Mouse (Mus musculus): ENCODE results near the gene C1ql4. TPM values are rescaled to one million over a fixed set of nuclear protein-coding genes. Genes with fewer than 3 reads are reported as not detected.

C1ql4 gene
- not detected for total RNA-seq (2021)
- long read RNA-seq, experiment 1, result 0 reads
- long read RNA-seq, experiment 2, result 0 reads

DNA sequence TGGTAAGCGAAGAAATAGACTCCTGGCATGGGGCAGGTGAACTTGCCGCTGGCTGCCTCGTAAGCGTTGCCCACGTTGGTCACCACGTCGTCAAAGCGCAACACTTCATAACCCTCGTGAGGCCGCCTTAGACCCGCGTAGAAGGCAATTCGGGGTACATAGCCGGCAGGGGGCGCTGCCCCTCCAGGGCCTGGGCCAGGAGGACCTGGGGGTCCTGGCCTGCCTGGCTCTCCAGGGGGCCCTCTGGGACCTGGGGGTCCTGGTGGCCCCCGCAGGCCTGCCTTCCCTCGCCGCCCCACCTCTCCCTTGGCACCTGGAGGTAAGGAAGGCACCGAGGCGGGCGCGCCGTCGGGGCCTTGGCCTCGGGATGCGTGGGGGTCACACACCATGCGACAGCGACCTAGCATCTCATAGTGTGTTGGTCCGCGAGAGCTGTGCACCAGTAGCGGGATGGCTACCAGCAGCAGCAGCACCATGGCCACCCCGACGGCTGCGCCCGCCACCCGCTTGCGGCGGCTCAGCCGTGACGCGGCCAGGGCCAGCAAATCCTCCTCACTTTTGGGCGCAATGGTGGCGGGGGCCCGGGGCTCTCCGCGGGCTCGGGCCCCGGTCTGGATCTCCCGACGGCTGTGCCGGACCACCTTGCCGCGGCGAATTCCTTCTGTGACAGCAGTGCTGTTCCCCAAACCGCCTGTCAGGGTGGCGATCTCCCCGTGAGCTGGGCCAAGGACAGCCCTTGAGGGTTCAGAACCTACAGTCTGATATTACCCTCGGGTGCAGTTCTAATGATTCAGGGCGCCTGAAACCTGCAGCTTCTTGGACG is at the start of gene C1ql4:
Gene C1ql4, minus strand, starts transcription at position 565 of the 823 bp plus-strand sequence.
- DNase-seq (ENCODE audit: low spot score in 2 of 2), result peak in 1 of 2 experiments; percentile 43

DNA sequence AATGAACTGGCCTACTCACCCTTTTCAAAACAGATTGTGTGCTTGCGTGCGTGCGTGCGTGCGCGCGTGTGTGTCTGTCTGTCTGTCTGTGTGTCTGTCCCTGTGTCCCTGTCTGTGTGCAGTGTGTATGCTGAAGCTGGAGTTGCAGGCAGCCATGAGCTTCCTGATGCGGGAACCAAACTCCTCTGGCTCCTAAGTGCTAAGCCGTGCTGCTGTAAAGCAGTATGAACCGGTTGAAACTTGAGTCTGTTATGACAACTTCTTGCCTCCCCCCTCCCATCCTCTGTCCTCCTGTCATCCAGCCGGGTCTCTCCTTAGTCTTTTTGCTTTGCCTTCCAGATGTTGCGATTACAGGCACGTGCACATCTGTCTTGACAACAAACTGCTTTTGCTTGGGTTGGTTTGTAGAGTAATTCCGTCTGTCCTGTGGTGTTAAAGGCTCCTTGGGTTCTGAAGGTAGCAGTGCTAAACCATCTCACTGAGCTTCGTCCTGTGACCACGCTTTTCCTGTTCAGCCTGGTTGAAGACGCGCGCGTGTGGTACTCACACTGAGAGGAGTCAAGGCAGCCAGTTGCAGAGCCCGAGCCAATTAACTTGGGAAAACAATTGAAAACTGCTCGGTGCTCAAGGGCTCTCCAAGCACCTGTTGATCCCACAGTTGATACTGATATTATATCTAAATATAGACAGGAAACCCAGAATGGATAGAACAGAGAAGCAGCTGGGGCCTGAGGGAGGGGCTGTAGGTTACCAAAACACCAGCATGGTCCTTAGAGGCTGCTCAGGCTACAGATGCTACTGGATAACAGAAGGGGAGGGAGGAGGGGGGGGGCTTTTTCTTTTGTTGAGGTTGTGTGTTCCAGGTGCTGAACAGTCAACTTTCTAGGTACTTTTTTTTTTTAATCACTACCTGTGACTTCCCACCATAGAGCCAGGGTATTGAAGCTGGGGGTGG is 42.6 kb upstream of the C1ql4 start:
- no peak for DNase-seq (ENCODE audit: low spot score in 2 of 2)

DNA sequence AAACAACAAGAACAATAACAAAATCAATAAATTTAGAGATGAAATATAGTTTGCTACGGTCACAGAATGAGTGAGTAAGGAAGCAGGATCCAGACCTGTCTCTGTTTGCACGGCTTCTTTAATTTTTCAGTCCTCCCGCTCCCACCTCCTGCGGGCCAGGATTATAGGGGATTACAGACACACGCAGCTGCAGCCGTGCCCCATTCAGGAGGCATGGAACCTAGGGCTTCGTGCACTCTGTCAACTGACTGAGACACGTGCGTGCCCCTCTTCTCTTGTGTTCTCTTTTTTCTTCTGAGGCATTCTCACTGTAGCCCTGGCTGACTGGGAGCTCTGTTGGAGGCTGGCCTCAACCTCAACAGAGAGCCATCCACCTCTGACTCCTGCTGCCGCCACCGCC is 41.8 kb upstream of the C1ql4 start:
- no peak for DNase-seq (ENCODE audit: low spot score in 2 of 2)

DNA sequence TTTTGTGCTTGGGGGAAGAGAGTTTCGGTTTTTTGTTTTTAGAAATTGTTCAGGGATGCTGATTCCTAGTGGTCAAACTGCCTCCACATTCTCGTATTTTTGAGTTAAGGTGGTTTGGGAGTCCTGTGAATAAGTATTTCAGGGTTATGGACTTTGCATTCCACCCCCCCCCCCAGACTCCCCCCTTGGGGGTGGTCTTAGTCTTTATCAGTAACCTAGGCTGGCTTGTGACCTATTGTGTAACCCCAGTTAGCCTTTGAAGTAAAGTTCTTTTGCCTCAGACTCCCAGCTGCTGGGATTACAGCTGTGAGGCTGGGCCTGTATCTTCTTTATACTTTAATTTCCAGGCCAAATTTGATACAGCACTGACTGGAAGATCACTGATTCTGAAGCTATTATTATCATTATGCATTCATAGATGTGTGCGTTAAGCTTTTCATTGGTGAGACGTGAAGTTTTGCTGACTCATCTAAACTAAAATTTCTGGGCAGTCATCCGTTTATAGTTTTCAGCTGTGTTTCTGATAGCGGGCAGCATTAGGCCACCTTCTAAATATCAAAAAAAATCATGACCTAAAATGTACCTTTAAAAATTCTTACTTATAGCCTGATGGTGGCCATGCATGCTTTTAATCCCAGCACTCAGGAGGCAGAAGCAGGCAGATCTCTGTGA is 40.4 kb upstream of the C1ql4 start:
- no peak for DNase-seq (ENCODE audit: low spot score in 2 of 2)

DNA sequence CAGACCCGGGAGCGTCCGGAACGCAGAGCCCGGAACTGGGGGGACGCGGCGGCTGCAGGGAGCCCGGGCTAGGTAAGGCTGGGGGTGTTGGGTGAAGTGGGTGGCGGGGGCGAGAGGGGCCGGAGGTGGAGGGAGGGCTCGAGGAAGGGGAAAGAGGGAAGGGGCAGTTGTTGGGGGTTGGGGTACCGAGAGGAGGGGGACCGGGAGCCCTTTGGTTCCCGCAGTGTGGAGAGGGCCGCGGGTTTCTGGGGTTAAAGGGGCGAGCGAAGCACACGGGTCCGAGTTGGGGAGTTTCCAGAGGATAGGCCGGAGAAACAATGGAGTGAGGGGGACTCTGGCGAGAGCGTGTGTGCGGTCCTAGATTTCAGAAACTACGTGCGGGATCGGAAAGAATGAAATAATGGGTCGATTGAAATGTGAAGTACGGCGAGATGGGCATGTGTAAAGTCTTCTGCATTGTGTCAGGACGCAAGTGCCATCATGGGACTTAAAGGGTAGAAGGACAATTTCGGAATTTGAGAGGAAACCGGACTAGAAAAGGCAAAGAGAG is 39.3 kb upstream of the C1ql4 start:
- DNase-seq (ENCODE audit: low spot score in 2 of 2), result no peak

DNA sequence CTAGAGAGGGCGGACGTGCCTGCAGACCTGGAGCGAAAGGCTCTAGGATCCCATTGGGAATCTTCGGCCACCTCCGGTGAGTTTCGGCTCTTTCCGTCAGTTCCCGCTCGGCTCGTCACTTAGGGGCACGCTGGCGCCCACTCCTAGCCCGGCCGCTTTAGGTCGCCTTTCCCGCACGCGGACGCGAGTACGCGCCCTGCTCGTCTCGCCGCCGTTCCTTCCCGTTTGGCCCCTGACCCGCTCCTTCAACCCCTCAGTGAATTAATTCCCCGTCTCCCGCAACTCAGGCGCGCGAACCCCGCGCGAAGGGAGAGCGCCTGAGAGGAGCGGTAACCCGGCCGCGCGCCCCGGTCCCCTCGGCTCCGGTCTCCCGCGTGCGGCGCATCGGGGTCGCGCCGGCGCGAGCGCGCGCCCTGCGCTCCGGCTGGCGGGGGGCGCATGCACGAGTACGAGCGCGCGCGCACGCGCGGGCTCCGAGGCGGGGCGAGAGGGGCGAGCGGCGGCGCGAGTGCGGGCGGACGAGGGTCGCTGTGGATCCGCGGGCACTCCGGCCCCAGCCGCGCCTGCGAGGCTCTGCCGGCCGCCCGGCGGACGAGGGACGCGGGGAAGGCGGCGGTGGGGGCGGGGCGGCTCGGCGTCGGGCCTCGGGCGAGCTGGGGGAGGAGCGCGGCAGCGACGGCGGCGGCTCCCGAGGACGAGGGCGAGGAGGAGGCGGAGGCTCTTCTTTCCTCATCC is 38.6 kb upstream of the C1ql4 start:
- peak; percentile 83 to 87 for DNase-seq (ENCODE audit: low spot score in 2 of 2)

DNA sequence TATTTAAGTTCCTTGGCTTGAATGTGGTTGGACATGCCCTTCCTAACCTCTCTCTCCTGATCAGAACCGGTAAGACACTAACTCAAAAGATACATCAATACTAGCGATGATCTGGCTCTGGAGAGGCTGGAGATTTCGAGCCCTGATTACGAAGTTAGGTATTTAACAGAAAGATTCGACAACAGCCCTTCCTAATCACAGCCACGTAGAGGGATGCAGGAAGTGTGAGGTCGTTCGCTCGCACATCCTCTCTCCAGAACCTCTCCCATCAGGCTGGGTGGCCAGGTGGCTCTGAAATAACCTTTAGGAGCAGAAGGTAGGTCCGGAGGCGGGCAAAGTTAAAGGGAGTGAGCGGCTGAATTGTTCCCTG is 38.1 kb upstream of the C1ql4 start, which contains the start of gene Spats2:
Gene Spats2, plus strand, starts transcription at position 206 of the 370 bp plus-strand sequence.
- DNase-seq (ENCODE audit: low spot score in 2 of 2), result no peak

DNA sequence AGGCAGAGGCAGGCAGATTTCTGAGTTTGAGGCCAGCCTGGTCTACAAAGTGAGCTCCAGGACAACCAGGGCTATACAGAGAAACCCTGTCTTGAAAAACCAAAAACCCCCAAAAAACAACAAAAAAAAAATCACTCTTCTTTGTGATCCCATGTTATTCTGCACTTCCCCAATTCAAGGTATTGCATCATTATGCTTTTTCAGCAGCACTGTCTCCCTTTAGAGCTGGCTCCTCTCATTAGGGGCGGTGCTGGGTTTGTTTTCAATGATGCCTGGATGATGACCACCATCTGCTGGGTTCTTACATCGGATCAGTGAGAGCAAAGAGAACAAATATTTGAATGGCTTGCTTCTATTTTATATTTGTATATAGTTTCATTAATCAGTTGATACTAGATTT is 35.0 kb upstream of the C1ql4 start:
- no peak for DNase-seq (ENCODE audit: low spot score in 2 of 2)

DNA sequence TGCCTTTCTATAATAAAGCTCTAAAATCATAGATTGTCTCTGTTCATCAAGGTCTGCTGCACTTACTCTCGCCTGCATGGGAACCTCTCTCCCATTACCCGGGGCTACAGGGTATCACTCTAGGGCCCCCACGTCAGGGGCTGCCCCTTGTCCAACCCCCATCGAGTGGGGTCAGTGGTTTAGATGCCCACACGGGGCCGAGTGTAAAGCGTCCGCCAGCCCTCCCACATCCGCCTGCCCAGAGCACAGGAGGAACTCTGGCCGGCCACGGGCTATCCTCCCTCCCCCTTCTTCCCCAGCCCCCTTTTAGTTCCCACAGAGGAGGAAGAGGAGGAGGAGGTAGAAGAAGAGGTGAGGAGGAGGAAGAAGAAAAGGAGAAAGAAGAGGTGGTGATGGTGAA is 33.2 kb upstream of the C1ql4 start:
- DNase-seq (ENCODE audit: low spot score in 2 of 2), result no peak

DNA sequence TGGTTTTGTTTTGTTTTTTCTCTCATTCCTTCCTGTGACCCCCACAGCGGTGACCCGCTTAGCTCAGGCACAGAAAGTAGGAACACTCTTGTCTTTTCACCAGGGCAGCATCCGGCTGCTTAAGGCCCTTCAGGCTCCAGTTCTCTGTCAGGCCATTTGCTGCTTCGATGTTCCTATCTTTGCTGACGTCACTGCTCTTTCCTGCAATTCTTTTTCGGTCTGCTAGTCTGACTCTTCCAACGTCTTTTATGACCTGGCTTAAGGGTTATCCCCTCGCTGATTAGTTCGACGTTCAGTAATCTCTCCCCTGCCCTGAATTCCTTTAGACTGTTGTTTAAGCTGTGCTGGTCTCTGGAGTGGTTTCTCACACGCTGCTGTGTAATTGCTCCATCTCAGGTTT is 28.9 kb upstream of the C1ql4 start:
- DNase-seq (ENCODE audit: low spot score in 2 of 2), result no peak

DNA sequence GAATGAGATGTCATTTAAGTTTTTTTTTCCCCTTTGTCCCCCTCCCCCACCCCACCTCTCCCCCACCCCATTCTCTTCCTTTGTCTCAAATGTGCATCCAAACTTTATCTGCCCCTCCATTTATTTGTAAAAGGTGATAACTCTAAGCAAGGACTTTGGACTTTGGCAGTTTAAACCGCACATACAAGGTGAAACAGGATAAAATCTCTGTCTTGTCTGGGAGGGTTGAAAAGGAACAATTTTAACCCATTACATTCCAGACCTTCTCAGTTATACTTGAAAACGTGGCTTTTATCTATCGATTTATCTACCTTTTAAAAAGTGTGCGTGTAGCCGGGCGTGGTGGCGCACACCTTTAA is 27.4 kb upstream of the C1ql4 start:
- DNase-seq (ENCODE audit: low spot score in 2 of 2), result no peak

DNA sequence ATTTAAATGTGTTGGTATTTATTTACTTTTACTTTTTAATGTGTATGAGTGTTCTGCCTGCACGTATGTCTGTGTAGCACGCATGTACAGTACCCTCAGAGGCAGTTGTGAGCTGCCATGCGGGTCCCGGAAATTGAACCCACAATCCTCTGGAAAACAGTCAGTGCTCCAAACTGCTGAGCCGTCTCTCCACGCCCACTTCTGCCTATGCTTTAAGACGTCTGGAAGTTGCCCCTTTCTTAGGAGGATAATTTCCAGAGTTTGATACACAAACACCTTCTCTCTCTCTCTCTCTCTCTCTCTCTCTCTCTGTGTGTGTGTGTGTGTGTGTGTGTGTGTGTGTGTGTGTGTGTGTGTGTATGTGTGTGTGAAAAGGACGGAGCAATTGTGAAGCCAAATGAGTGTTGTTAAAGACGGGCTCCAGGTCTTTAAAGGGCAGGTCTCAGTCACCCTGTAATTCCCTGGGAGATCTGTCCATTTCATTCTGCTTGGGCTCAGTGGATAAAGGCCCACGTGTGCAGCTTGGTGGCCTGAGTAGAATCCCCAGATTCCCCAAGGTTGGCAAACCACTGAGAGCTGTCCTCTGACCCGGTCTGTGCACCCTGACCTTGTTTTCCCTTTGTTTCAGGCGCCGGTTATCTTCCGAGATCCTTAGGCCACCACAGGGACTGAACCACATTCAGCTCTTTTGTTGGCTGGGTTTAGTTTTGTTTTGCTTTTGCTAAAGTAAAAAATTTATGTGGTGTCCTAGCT is 26.9 kb upstream of the C1ql4 start:
- no peak for DNase-seq (ENCODE audit: low spot score in 2 of 2)

DNA sequence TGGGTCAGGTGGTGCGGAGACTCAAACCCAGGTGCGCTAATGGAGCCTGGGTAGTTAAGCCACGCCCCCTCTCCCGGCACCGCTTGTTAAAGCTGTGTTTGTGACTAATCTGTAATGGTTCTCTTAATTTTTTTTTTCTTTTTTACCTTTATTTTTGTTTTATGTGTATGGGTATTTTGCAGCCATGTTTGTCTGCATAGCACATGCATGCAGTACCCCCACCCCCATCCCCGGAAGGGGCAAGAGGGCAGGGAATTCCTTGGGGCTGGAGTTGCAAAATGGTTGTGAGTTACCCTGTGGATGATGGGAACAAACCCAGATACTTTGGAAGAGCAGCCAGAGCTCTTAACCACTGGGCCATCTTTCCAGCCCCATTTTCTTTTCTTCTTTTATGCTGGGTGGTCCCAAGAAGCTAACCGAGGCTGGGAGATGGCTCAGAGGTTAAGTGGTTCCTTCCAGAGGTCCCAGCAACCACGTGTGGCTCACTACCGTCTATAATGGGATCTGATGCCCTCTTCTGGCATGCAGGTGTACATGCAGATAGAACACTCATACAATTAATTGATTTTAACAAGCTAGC is 25.9 kb upstream of the C1ql4 start:
- no peak for DNase-seq (ENCODE audit: low spot score in 2 of 2)

DNA sequence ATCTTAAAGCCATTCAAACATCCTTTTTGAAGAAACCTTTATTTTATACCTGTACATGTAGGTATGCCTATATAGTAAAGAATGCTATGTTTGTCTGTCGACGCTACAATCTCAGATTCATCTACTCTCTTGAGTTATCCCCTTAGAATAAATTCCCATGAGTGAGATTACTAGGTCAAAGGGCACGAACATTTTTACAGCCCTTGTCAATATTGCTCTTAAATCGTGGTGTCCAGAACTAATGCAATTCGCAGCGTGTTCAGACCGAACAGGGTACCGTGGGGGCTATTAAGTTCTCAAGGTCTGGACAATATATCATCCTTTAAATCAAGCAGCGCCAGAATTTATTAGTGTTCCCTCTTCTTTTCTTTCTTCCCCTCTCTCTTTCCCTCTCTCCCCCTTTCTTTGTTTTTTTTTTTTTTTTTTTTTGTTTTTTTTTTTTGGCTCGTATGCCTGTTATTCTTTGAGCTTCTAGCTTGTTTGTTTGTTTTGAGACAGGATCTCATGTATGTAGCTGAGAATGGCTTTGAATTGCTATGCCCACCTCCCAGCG is 25.3 kb upstream of the C1ql4 start:
- no peak for DNase-seq (ENCODE audit: low spot score in 2 of 2)

DNA sequence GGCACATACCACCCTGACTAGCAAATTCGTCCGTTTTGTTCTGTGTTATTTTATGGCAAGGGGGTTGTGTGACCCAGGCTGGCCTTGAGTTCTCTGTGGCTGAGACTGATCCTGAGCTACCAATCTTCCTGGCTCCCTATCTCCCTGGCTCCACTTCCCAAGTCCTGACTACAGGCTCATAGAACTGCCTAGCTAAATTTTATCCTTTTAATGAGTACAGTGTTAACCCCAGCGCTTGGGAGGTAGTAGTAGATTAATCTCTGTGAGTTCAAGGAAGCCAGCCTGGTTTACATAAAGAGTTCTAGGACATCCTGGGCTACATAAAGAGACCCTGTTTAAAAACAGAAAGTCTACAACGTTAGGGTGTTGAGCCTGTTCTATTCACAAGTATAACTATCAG is 24.2 kb upstream of the C1ql4 start:
- DNase-seq (ENCODE audit: low spot score in 2 of 2), result no peak

DNA sequence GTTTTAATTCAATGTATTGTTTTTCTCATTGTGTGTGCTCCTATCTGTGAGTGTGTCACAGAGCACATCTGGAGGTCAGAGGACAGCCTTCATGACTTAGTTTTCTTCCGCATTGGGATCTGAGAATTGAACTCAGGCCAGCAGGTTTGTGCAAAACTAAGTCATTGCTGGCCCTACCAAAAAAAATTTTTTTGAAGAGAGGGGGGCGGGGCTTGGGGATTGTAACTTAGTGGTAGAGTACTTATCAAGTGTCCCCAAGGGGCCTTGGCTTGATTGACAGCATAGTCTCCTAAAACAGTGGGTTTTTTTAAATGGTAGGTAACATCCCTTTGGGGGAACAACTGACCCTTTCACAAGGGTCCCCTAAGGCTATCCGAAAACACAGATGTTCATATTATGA is 23.5 kb upstream of the C1ql4 start:
- no peak for DNase-seq (ENCODE audit: low spot score in 2 of 2)

DNA sequence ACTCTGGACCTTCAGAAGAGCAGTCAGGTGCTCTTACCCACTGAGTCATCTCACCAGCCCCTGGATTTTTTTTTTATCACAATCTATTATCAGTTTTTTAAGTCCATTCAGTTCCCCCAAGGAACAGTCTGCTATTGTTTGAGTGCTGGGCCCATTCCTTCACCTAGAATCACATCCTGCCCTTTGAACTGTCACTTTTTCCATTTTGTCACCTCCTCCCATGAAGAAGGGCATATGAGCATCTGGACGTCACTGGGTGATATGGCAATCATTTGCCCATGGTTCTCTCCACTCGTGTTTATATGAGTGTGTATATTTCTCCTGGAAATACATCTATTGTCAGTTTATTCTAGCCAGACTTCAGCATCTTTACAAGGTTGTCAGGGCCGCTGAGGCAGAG is 20.2 kb upstream of the C1ql4 start:
- no peak for DNase-seq (ENCODE audit: low spot score in 2 of 2)

DNA sequence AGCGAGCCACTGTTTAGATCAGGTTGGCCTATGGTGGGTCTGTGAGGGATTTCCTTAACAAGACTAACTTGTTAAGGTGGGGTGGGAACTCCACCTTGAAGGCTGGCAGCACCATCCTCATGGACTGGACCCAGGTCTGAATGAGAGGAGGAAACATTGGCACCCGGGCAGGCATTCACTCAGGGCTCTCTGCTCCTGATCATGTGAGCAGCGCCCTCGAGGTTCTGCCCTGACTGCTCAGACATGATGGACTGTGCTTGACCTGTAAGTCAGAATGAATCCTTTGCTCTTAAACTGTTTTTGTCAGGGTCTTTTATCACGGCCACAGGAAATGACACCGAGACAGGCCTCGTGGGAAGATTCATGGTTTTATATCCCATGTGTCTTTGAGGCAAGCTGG is 17.6 kb upstream of the C1ql4 start:
- DNase-seq (ENCODE audit: low spot score in 2 of 2), result no peak

DNA sequence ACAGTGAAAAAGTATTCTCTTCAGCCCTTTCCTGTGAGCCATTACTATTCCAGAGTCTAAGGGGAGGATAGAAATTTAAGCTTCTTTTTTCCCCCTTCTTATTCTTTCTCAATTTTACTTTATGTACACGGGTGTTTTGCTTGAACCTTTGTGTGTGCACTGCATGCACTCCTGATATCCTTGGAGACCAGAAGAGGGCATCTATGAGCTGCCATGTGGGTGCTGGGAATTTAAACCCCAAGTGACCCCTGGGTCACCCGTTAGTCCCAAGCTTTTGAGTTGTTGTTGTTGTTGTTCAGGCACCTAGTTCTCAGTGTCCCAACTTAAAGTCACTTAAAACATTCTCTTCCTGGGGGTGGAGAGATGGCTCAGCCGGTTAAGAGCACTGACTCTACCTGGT is 12.4 kb upstream of the C1ql4 start:
- DNase-seq (ENCODE audit: low spot score in 2 of 2), result no peak

Data from adrenal gland, adult 18-20 months (tissue).